Mouse (Mus musculus): ENCODE results near the gene Slc6a11.

GRCm38 (mm10) chr6:114293511-114293910 is 162.5 kb downstream of the Slc6a11 start:
- TF ChIP-seq POLR2A (IDR thresholded peaks at IDR 0.05; ENCODE audit: low read depth, low read length) = no peak
- TF ChIP-seq CTCF (conservative IDR thresholded peaks at IDR 0.05; ENCODE audit: insufficient read depth, insufficient read length, low read depth, low read length) = no peak
